Mouse (Mus musculus) effector memory CD4-positive, alpha-beta T cell, adult 5 months (primary cell): ENCODE results near the gene Gm21704. TPM values are rescaled to one million over a fixed set of nuclear protein-coding genes. Genes with fewer than 3 reads are reported as not detected.

ENCODE experiments used
- polyA plus RNA-seq: library from polyadenylated mRNA; unstranded; fragments of 100-300 nt; shearing (Covaris generic); gene quantifications from one replicate; pipeline ENCODE4 v1.2.1, GENCODE M21; 2017

The Gm21704 gene
- not detected for polyA plus RNA-seq

DNA sequence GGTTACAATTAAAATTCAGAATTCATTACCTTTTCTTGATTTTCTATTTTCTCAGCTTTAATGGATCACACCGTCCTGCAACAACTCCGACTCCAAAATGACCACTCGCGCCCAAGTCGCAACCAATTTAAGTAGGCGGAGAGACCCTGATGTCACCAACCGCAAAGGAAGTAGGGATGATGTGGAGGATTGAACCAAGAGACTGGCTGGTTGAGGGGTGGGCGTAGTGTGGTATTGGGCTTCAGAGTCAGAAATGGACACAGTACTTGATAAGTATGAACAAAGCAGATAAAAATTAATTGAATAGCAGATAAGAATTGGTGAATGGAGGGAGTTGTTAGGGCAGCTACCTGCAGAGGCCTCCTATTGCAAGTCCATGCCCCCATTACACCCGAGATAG lies at the start of gene Gm21704, which contains the start of gene Gm21708:
Gm21704 (minus strand) TSS at position 101 of the 400 bp plus-strand sequence.
Gm21708 (minus strand) TSS at position 101 of the 400 bp plus-strand sequence.

DNA sequence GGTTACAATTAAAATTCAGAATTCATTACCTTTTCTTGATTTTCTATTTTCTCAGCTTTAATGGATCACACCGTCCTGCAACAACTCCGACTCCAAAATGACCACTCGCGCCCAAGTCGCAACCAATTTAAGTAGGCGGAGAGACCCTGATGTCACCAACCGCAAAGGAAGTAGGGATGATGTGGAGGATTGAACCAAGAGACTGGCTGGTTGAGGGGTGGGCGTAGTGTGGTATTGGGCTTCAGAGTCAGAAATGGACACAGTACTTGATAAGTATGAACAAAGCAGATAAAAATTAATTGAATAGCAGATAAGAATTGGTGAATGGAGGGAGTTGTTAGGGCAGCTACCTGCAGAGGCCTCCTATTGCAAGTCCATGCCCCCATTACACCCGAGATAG lies 64.7 kb downstream of the Gm21704 start, which contains the start of gene Gm21693:
Gm21693 (minus strand) TSS at position 101 of the 400 bp plus-strand sequence.

Other genes starting within 250 kb of the Gm21704 start
- not detected for gene Gm21677, start 103.7 kb downstream of the Gm21704 start, polyA plus RNA-seq
- gene Gm21693, start 64.8 kb downstream of the Gm21704 start, polyA plus RNA-seq: not detected
- gene Gm21708, start within 50 bp of the Gm21704 start, polyA plus RNA-seq: not detected